Mouse (Mus musculus) yolk sac, embryonic 10.5 days (tissue): ENCODE measurements around the gene Map1b.

Source experiments
- DNase-seq: peaks from one replicate; pipeline ENCODE4 v3.0.0-alpha.2; 2017; ENCODE audit warnings: low spot score

The Map1b gene

DNA sequence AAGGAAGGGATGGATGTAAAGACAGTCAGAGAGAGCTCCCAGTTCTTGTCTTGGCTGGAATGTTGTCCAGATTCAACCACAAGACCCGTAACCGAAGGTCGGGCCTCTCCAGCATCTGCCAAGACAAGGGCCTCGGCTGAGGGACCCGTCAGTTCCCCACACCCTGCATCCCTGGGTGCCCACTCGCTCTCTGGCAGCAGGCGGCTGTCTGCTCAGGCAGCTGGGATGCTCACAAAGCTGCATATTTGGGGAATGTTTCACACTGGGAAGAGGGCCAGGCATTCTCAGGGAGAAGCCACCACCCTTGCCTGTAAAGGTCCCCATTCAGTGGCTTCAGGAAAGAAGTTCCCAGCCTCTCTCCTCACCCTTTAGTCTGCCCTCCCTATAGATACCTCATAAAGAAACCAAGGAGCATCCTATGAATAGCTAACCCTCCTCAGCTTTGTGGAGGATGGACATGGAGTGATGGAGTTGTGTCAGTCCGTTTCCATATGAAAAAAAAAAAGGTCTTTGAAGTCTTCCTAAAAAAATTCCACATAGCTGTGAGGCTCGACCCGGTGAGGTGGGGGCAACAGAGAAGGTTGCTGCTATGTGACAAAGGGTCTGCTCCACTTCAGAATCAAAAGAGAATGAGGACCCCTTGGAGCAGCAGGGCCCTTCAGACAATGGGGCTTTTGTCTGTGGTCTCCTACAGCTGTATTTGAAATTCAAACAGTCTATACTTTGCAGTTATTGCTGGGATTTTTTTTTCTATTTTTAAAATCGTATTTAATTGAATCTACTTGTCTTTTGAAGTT lies 68.7 kb downstream of the Map1b start:
- no peak for DNase-seq

DNA sequence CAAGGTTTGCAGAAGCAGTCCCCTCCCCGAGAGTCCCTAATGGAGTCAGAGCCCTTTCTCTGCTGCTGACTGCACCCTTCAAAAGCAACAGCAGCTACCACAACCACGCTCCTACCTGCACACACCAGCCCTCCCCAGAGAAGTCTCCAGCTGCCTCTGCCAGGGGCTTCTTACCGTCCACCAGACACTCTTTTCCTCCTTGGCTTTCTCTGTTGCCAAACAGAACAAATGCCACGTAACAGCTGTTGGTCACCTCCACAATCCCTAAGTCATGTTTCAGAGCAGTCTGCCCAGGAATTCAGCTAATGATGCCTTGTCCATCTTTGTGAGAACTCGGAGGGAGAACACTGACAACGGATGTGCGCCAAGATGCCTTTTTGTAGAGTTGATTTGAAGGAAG lies 69.3 kb downstream of the Map1b start:
- DNase-seq, result no peak

DNA sequence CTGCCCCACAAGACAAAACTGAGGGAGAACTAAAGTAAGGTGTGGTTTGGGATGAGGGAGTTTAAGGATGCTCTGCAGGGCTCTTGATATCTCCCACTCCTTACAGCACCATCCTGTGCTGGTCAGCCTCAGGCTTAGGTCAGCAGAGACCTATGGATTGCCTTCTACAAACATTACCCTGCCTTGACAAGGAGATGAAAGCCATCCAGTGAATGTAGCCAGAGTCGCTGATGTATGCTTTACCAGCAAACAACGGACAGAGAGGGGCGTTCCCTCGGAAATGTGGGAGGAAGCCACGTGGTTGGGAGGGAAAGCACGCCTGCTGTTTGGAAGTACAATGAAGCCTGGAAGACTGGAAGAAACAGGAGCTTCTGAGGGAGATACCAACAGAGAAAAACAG lies 71.5 kb downstream of the Map1b start:
- DNase-seq, result peak; percentile 34

DNA sequence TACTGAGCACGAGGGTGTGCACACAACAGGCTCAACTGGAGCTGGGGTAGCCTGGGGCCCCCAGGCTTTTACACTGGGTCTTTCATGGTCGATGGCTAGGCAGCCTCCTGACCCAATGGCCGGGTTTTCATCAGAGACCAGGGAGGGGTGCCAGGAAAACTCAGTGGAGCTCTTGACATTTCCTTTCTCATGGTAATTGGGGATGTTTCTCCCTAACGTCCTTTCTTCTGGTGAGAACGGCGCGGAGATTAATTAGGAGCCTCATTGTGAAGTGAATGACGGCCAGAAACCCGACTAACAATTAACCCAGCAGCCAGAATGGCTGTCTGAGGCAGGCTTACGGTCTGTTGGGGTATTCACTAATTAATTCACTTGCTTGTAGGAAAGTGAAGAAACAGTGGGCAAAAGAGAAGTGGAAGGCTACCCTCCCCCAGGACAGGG lies 71.9 kb downstream of the Map1b start:
- no peak for DNase-seq

DNA sequence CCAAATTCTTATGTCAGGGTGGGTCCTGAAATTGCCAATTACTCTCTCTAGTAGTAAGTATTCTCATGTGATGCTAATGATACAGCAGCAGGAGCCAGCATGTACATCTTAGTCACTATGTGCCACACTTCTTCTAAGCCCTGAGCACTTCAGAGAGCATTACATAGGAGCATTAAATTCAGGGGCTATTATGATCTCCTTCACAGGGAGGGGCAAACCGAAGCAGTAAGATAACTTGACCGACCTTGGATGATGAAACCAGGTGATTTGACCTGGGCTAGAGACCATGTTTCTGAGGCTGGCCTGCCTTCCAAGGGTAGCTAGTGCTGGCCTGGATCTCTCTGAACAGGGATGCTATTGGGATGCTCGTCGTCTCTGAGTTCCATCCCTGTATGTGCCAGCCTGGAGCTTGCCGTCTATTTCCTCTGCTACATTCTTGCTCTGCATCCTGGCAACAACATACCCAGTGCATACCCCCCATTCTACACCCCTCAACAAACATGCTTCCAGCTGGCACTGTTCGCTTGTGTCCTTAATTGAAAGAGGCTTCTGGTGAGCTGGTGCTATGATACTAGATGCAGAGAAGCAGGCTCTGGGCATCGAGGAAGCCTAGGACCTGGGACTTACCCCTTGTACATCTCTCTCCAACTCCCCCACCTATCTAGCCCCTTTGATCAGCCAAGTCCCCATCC lies 72.7 kb downstream of the Map1b start:
- no peak for DNase-seq

DNA sequence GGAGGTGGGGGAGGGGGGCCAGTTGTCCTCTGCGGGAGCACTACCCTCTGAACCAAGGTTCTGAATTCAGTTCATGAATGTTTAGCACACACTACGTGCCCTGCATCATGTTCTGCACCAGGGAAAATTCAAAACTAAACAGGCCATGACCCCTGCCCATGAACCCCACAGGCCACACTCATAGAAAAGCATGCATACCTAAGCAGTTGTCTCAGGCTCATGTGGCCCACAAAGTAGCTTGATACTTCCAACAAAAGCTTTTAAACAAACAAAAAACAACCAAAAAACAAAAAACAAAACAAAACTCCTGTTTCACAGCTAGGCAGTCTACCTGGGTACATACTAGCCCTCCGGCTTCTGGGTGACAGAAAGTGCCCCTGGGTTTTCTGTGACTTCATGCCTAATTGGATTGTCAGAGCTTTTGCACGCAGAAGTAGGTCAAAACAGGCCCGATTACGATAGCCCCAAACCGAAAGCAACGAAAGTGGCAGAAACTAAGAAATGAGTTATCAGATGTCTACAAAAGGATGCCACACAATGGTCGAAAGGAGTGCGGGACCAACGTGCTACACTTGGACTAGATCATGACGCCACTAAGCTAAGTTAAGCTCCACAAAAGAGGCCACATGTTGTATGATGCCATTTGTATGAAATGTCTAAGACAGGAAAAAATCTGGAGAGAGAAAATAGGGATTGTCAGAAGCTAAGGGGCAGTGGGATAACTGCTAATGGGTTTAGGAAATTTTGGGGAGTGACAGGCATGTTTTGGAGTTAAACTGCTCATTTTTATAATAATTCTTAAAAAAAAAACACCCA lies 73.7 kb downstream of the Map1b start:
- DNase-seq, result no peak

DNA sequence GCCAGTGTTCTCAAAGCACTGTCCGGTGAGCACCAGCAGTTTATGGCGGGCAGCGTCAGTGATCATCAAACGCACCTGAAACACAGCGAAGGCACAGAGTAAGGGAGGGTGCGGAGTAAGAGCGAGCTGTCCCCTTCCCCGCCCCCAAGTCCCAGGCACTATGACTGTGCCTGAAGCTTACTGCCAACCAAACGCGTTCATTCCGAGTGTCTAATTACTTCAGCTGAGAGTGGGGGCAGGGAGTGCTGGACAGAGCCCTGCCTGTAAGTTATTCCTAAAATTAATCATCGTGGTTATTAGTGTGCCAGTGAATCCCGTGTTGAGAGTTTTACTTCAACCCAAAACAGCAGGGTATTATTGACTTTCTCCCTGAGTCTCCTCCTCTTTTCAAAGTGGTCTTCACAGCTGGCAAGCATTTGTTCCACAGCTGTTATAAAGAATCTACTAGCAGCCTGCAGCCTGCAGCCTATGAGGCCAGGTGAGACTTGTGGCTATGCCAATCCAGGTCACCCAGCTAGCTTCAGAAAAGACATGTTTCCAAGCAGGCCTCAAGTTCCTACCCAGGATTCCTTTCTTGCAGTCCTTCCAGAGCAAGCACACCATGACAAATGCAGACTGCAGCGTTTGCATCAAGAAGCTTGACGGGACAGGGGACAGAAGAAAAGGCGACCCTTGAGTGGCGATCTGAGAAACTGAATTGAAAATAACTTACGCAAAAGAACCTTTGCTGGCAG lies 74.5 kb downstream of the Map1b start:
- DNase-seq, result no peak

DNA sequence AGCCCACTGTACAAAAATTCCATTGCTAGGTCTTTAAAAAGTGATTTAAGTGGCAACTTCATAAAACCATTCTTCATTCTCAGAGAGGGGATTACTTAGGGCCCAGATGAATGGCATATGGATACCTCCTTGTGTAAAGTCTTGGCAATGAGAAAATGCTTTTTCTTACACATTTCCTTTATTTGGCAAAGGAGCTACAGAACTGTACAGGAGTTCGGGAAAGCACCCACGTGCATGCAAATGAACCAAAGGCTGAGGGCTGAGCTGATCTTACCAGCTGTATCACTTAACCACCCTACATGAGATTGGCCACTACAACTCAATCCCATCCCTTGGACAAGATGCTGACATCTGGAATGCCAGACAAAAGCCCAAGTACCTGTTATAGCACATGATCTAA lies 76.1 kb downstream of the Map1b start:
- no peak for DNase-seq

DNA sequence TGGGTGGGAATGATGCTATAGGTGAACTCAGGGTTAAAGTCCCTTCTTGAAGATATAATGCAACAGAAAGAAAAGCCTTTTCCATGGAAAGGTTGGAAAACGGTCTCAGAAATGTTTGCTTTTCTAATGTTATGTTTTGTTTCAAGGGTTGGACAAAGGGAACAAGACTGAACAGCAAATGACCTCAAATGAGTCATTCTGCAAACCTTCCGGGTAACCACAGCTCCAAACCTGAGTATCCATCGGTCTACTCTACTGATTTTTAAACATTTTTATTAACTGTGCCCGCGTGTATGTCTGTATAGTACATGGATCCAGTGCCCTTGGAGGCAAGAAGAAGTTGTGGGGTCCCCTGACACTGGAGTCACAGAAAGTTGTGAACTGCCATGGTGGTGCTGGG lies 77.0 kb downstream of the Map1b start:
- DNase-seq, result no peak

DNA sequence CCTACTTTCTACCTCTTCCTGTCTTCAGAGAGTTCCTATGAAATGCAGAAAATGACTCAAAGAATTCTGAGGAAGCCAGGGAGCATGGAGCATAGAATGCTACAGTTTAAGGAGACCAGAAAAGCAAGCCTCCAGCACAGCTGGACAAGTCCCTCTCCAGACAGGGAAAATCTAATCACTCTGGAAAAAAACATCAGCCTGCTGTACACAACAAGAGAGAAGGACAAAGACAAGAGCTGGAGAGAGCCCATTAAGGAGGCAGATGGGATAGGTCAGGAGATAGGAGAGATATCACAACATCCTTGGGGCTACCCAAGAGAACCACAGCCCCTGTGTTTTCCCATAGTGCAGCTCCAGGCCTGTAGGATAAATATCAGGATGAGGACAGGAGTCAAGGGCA lies 79.3 kb downstream of the Map1b start:
- no peak for DNase-seq

DNA sequence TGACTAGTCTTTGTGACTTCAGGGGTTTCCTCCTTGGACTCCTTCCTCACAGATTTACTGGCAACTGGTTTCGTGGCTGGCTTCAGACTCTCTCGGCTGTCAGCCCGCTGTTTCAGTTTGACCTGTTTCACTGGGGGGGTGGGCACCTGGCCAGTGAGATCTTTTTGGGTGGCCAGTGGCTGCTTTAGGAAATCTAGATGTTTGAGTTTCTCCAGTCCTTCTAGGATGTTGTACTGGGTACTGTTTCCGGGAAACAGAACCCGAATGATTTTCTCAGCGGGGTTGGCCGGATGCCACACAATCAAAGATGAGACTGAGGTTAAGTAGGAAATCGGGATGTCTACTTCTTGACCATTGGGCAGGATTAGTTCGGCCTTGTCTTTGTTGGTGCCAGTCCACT lies 81.8 kb downstream of the Map1b start:
- DNase-seq, result no peak

DNA sequence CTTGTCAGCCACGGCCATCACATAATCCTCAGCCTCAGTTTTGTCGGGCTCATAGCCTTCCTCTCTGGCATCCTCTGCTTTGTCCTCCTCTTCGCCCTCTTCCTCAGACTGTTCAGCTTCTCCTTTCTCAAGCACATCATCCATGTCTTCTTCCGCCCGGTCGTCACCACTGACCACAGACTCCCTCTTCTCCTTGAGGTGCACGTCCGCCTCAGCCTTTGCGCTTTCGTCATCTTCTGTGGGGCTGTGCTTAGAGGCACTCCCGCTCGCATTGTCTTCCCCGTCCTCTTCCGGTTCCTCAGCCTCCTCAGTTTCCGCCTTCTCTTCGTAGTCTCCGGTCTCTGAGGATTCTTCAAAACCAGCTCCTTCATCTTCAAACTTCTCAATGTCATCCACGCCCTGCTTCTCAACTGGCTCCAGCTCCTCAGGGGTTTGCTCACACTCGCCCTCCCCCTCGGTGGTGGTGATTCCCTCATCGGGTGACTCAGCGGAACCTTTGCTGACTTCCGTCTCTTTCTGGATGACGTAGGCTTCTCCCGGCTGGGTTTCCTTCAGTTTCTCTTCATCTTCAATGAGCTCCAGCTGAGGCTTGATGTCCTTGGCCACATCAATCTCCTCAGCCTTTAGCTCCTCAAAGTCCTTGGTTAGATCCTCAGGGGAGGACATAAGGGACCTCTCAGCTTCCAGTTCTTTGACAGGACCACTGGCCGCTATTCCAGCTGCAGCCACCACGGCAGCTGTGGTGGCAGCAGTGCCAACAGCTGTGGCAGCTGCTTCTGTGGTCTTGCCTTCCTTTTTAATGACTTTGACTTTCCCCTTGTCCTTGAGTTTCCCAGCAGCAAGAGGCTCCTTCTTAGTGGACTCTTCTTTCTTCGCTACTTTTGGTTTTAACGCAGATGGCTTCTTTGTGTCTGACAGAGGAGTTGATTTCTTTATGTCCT lies 83.0 kb downstream of the Map1b start:
- no peak for DNase-seq

DNA sequence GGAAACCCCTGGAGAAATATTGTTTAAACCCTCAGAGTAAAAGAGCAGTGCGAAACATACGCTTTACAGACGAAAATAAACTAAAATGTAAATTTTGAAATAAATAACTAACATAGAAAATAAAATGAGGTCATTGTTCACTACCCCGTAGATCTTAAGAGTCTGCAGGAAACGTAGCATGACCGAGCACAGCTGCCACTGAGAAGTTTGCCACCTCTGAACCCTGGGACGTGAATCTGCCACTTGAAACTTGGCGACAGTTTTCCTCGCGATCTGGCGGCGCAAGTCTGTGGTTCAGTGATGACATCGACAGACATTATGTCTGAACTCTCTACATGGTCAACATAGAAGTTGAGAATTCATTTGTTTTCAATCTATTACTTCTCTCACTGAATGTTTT lies 92.8 kb downstream of the Map1b start:
- DNase-seq, result no peak

DNA sequence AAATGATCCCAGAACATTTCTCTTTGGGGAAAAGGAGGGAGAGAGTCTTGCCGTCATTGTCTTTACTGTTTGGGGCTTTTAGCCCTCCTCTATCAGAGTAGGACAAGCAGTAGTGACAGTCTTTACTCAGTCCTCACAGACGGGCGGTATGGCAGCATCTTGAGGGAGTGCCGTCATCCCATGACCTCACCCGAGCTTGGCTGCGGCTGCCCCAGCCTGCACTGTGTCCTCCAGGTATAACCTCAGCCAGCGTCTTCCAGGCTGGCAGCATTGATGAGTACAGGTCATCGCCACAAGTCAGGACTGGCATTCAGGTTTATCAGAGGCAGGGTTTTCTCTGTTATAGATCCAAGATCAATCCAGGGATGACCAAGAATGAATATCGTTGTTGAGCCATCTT lies 99.7 kb downstream of the Map1b start:
- no peak for DNase-seq

DNA sequence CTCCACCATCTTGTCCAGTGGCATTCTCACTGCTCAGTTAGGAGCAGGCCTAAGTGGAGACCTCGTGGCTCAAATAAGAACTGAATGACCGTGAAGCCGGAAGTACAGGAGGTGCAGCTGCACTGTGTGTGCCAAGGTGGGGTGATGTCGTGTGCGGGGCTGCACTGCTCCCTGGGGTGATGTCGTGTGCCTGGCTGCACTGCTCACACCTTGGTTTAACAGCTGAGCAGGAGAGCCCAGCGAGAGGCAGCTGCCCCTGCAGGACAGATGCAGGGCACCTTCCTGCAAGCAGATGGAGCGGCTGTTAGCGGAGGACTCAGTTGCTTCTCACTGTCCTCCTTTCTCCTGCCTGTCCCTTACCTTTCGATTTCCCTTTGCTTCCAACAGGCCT lies 102.0 kb downstream of the Map1b start:
- no peak for DNase-seq

DNA sequence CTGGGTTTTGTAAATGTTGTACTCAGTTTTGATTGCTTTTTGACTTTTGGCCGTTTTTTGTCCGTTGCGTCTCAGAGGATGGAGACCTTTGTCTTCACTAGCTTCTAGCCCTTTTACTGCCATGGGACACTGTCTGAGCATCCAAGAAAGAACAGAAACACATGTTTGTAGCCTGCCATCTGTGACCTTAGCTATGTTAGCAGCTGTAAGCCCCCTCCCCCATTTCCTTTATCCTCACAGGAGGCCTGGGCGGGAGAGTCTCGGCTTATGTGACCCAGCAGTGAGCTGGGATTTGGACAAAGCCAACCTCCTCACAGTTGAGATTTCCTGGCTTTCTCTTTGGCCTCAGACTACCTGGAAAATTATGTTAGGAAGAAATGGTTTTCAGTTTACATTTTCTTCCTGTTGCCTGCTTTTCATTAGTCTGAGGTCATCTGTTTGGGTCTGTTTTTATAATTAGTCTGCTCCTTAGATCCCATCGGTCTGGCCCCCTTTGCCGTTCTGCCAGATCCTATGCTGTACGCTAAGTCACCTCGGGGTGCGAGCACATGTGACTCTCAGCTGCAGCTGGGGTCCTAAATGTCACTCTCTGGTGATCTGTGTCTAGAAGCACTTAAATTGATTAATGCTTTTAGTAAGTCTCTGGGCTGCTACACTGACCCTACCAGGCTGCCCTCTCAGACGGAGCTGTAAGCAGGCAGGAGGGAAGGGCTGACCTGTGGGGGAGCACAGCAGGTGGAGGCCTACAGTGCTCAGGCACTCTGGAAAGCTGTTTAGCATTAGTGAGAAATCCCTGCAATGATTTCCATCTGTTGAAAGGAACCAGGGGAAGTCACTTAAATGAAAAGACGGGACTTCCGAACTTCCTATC lies 102.6 kb downstream of the Map1b start:
- peak; percentile 28 for DNase-seq

DNA sequence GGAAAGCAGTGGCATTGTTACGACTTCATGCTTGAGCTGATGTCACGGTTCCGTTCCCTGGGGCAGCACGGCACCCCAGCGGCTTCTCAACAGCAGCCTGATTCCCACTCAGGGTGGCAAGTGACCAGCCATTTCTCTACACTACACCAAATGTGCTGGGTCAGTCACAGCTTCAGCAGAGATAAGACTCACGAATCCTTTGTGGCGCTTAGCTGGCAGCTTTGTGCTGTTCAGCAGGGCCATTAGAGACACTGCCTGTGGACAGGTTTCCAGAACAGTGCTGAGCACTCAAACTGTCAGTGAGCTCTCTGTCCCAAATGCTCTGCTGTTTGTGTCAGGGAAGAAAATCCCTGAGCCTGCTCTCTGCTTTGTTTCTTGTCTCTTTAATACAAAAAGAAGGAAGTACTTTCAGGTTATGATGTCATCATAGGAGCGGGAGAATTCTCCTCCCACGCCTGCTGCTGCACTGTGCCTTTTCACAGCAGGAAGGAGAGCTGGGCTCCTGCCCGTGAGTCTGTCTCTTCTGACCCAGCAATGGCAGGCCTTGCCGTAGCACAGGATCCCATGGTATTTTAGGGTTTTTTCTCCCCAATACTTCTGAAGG lies 103.8 kb downstream of the Map1b start:
- DNase-seq, result peak; percentile 4

DNA sequence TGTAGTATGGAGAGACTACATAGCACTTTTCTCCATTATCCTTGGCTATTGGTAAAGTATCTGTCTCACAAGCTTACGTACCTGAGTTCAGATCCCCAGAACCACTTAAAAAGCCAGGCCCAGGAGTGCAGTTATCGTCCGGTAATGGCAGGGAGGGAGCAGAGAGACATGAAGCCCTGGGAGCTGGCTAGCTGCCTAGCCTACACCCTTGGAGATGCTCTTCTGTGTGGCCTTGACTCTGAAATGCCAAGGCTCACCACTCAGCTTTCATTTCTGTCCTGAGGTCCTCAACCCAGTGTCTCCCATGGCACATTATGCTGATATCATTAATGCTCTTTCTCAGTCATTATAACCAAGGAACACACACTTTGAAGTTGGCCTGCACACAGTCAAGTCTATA lies 104.6 kb downstream of the Map1b start:
- no peak for DNase-seq
